Mouse (Mus musculus): ENCODE results near the gene Fam71e1.

Gene Fam71e1

GRCm38 (mm10) chr7:44536590-44536968 lies 40.2 kb downstream of the Fam71e1 start:
- no peak for DNase-seq

DNA sequence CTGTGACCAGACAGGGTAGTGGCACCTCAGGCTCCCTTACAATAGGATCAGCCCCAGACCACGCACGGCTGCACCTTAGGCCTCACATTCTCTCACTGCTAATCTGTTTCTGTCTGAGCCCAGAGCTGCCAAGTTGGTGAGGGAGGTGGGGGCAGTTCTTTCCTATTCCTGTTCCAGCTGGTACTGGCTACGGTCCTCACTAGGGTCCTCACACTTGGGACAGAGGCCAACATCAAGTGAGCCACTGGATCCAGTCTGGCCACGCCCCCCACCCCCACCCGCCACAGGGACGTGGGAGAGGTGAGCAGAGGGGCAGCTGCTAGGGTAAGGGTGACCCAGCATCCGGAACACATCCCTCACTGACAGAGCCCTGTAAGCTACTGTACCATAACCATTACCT lies 40.6 kb downstream of the Fam71e1 start:
- no peak for DNase-seq

- DNase-seq, result no peak
These were observed 41.1 kb downstream of the Fam71e1 start for GRCm38 (mm10) chr7:44537496-44537895.

GRCm38 (mm10) chr7:44538756-44539624 lies 42.6 kb downstream of the Fam71e1 start:
- DNase-seq, result no peak

DNA sequence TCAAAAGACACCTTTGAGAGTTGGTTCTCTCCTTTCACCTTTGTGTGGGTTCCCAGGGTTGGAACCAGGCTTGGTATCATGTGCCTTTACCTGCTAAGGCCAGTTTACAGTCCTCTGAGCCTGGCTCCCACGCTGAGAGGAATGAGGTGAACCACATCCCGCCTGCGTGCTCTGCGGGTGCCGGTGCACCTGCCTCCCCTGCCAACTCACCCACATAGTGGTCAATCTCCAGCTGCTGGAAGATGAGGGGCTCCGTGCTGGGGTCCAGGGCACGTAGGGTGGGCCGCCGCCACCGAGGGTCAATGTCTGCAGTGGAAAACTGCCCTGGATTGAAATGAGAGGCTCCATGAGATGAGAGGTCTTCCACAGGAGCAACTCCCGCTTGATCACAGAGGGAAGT lies 46.2 kb downstream of the Fam71e1 start:
- DNase-seq, result no peak

DNA sequence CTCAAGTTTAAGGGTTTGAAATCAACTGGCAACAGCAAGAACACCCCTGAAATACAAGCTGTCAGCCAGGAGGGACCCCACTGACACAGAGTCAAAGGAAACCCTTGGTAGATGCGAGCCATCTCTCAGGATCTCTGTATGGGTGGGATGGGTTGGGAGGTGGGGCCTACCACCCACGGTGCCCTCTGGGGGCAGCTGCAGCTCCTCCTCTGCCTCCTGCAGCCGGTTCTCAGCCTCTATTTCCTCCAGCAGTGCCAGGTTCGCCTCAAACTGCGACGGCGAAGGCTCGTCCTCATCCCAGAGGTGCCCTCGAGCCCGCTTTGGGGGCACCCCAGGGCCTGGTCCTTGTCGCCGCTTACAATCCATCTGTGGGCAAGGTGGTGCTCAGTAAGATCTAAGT lies 46.7 kb downstream of the Fam71e1 start:
- no peak for DNase-seq

- no peak for DNase-seq
These were observed 49.9 kb downstream of the Fam71e1 start for GRCm38 (mm10) chr7:44546274-44546673.

DNA sequence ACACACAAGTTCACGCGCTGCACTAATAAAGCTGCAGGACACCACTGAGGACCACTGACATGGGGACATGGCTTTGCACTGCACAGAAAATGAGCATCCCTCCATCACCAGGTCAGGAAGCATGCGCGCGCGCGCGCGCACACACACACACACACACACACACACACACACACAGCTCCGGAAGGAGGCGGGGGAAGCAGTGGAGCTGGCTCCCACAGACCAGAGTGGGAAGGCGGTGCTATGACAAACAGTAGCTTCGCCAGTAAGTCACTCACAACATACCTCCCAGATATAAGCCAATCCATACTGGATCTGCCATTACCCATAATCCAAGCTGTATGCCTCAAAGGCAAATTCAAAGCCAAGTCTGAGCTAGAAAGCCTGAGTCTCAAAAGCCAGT lies 50.7 kb downstream of the Fam71e1 start:
- DNase-seq, result no peak

- DNase-seq, result no peak
These were observed 51.3 kb downstream of the Fam71e1 start for GRCm38 (mm10) chr7:44547725-44548124.

DNA sequence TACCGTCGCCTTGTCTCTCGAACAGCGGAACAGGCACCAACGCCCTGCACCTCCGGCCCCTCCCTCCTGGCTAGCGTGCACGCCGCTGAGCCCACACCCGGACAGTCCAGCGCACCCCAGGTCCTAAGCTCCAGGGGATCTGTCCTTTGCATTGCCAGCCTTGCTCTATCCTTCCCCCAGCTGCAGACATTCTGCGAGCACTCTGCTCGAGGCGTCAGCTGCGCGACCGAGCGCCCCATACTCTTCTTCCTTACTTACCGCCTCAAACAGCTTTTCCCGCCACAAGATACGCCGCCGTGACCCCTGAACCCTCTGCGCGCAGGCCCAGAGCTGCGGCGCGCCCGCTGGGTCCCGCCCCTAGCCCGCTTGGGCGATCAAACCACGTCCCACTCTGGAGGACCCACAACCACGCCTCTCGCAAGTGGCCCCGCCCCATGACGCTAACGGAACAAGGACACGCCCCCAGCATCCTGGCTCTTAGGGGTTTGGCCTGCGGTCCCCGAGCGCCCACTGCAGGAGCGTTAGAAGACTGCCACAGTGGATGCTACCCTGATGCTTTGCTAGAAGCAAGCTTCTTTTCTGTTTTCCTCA lies 52.2 kb downstream of the Fam71e1 start, which contains the start of gene Pold1:
Pold1 (minus strand) TSS at position 353 of the 591 bp plus-strand sequence.
- DNase-seq, result peak; percentile 99

DNA sequence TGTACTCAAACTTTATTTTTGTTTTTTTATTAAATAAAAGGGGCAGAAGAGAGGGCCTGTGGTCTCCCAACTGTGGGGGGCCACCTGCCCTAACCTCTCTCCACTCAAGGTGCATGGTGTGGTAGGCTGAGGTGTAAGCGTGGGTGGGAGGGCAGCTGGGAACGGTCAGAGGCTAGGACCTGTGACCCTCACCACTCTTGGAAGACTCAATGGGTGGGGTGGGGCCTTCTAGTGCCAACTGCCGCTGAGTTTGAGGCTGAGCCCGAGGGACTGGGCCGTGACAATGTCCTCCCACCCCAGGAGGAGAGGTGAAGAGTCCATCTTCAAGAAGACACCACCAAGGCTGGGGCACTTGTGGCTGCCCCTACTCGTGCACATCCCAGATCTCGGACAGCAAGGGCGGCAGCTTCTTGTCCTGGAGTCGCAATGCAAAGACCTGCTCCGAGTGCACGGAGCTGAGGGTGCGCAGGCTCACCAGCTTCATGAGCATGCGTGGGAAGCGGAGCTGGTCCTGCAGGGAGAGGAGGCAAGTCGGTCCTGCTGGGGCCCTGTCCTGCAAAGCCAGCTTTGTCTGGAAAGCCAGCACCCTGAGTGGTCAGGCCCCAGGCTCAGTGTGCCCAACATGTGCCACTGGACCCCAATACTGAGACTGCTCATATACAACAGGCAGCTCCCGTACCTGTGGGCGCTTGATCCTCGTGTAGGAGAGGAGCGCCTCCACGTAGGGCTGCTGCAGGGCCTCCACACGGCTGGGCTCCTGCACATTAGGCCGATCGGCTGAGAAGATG lies 53.4 kb downstream of the Fam71e1 start:
- DNase-seq, result no peak

GRCm38 (mm10) chr7:44550409-44550678 lies 54.0 kb downstream of the Fam71e1 start:
- DNase-seq, result no peak
